Mouse (Mus musculus) cerebellum, adult 11-12 months (tissue): ENCODE data around the gene Uhrf1bp1.
A peak's percentile ranks its signal among the peaks of the same experiment; 100 is the strongest.

Experiments used
- DNase-seq: peaks from one replicate; pipeline ENCODE4 v3.0.0; 2022

The Uhrf1bp1 gene

GRCm38 (mm10) chr17:27848351-27848750 is 7.9 kb upstream of the Uhrf1bp1 start:
- DNase-seq = no peak

GRCm38 (mm10) chr17:27851076-27851475 is 5.2 kb upstream of the Uhrf1bp1 start:
- DNase-seq = no peak

GRCm38 (mm10) chr17:27856798-27857648 is 782 bp downstream of the Uhrf1bp1 start:
- peak; percentile 44 for DNase-seq

GRCm38 (mm10) chr17:27857649-27858475 is 1.6 kb downstream of the Uhrf1bp1 start:
- no peak for DNase-seq

GRCm38 (mm10) chr17:27859131-27859530 is 2.9 kb downstream of the Uhrf1bp1 start:
- DNase-seq = no peak

GRCm38 (mm10) chr17:27865461-27865860 is 9.2 kb downstream of the Uhrf1bp1 start:
- no peak for DNase-seq

GRCm38 (mm10) chr17:27866737-27867136 is 10.5 kb downstream of the Uhrf1bp1 start:
- no peak for DNase-seq

GRCm38 (mm10) chr17:27871851-27872250 is 15.6 kb downstream of the Uhrf1bp1 start:
- DNase-seq = peak; percentile 79

GRCm38 (mm10) chr17:27873583-27873982 is 17.3 kb downstream of the Uhrf1bp1 start:
- no peak for DNase-seq

- no peak for DNase-seq
These were observed 18.3 kb downstream of the Uhrf1bp1 start for GRCm38 (mm10) chr17:27874510-27874909.

GRCm38 (mm10) chr17:27881518-27881917 is 25.3 kb downstream of the Uhrf1bp1 start:
- DNase-seq = no peak

- no peak for DNase-seq
These were observed 26.9 kb downstream of the Uhrf1bp1 start for GRCm38 (mm10) chr17:27883129-27883528.

- DNase-seq = no peak
These were observed 27.8 kb downstream of the Uhrf1bp1 start for GRCm38 (mm10) chr17:27883994-27884393.

GRCm38 (mm10) chr17:27886499-27887210 is 30.4 kb downstream of the Uhrf1bp1 start:
- DNase-seq = no peak

GRCm38 (mm10) chr17:27907512-27908205 is 51.4 kb downstream of the Uhrf1bp1 start:
- DNase-seq = peak; percentile 91

- no peak for DNase-seq
These were observed 52.1 kb downstream of the Uhrf1bp1 start for GRCm38 (mm10) chr17:27908206-27908887.

GRCm38 (mm10) chr17:27908888-27909621 is 52.8 kb downstream of the Uhrf1bp1 start, which contains the start of gene Anks1:
Gene Anks1, plus strand, starts transcription at chr17:27909306.
- peak; percentile 87 for DNase-seq

- DNase-seq = peak; percentile 83
These were observed 53.6 kb downstream of the Uhrf1bp1 start, which contains the start of gene Taf11 for GRCm38 (mm10) chr17:27909622-27910500. Gene Taf11, minus strand, starts transcription at chr17:27909844.

GRCm38 (mm10) chr17:27911371-27911770 is 55.1 kb downstream of the Uhrf1bp1 start:
- DNase-seq = no peak

GRCm38 (mm10) chr17:27914742-27915141 is 58.5 kb downstream of the Uhrf1bp1 start:
- DNase-seq = no peak
